Mouse (Mus musculus) embryo, embryonic 9.5 days (tissue): ENCODE measurements around the gene Ndufs7.
A peak's percentile ranks its signal among the peaks of the same experiment; 100 is the strongest.

Source experiments
- DNase-seq: peaks from one replicate; pipeline ENCODE4 v3.0.0-alpha.2; 2017; ENCODE audit errors: extremely low spot score

Gene Ndufs7

DNA sequence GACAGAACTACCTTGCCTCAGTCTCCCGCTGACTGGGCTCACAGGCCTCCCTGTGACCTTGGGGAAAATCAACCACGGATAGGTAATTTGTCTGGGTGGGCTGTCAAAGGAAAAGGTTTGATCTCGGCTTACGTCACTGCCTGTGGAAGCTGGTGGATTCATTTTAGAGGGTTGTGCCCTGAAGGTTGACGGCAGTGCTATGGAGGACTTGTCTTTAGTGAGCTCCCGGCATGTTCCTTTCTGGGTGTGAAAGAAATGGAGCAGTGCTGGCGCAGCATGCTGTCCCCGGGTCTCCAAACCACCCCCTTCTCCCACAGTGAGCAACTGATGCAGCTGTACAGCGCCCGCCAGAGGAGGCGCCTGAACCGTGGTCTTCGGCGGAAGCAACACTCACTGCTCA is 44.4 kb downstream of the Ndufs7 start:
- DNase-seq, result no peak

DNA sequence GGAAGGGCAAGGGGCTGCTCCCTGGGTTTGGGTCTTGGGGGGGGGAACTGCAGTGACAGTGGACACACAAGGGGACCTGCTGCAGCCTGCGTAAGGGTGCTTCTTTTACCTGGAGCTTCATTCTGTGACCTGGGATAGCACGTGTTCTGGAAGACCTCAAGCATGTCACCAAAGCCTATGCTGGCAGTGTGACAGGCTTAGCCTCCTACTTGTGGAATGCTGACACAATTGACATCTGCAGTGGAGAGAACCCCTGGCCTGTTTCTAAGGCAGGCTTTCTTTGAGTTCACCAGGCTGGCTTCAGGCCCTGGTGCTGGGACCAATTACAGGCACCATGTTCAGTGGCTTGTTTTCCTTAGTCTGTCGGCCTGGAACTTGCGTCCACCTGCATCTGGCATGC is 45.4 kb downstream of the Ndufs7 start:
- DNase-seq, result no peak

DNA sequence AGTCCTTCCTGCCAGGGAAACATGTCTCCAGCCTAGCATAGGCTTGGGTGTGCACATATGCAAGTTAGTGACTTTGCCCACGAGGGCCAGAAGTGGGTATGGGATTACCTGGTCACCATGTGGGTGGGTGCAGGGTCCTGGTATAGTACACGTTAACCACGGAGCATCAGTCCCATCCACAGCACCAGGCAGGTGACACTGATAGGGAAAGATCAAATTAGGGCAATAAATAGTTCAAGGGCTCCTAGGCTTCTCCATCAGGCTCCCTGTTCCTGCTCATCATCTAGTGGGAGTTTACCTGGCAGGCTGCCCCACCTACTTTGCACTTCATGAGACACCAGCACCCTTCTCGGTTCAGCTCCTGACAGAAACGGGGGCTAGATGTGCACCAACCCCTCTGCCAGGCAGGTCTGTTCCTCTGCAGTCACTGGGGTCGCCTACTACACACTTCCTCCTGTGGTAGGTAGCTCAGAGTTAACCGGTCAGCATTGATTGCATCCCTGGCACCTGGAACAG is 45.9 kb downstream of the Ndufs7 start:
- DNase-seq, result no peak

DNA sequence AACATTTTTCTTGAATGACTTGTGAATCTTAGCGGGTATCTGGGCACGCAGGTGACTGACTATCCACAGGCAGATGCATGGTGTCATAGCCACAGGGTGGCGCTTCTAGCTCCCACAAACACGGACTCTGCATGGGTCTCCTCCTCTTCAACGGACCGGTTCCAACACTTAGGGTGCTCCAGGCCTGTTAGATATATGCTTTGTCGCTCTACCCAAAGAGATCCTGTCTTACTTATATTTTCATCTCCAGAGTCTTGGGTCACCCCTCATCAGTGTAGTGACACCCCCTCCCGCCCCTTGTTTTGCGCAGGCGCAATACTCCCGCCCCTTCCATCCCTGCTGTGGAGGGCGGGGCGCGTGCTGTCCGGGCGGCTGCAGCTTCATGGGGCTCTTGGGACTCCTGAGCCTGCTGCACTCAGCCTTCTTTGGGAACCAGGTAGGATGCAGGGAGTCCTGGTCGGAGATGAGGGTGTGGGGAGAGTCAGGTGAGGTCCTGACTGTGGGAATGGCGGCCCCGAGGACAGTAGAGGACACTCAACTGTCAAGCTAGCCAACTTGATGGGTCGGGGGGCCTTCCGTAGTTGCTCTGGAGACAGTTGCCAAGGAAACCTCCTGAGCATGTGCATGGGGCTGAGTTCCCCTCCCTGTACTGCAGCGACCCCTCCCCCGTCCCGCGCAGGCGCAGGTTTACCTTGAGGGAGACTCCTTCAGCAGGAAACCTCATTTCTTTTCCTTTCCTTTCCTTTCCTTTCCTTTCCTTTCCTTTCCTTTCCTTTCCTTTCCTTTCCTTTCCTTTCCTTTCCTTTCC is 46.9 kb downstream of the Ndufs7 start, which contains the start of gene Apc2:
TSS of gene Apc2 (plus strand) at position 360 of the 808 bp plus-strand sequence.
- DNase-seq, result peak; percentile 85

DNA sequence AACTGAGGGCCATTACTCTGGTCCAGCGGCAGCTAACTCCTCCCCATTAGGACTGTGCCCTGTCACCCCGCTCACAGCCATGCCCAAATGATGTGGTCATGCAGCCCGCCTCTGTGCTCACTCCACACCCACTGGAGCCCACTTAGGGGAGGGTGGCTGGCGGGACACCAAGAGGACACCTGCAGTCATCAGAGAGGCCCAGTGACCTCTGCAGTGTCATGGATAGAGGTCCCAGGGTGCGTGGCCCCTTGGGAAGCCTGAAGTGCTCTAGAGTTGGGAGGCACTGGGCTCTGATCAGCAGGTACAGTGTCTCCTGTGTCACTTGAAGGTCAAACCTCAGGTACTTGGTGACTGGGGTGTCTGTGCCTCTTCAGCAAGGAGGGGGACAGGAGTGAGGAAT is 47.9 kb downstream of the Ndufs7 start:
- no peak for DNase-seq

DNA sequence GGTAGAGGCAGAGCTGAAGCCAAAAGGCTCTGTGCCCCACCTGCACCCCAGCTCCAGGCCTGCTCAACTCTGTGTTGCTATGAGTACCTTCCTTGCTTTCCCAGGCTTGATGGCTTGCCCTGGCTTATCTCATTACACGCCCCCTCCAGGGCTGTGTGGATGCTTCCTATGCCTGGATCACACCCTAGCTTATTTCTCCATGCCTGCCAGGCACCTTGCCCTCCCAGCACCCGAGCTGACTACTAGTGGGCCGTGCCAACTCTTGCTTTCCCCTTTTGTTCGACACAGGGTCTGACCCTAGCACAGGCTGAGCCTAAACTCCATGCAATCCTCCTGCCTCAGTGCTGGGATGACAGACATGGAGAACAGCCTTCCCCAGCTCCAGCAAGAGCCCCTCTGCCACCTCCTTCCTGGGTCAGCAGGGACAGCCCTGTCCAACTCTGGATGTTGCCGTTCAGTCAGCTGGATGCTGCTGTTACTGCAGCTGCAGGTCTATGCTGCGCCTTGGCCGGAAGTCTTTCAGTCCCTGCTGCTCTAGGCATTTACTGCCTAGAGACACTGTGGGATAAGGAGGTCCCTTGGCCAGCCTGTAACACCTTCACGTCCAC is 48.7 kb downstream of the Ndufs7 start:
- DNase-seq, result no peak

DNA sequence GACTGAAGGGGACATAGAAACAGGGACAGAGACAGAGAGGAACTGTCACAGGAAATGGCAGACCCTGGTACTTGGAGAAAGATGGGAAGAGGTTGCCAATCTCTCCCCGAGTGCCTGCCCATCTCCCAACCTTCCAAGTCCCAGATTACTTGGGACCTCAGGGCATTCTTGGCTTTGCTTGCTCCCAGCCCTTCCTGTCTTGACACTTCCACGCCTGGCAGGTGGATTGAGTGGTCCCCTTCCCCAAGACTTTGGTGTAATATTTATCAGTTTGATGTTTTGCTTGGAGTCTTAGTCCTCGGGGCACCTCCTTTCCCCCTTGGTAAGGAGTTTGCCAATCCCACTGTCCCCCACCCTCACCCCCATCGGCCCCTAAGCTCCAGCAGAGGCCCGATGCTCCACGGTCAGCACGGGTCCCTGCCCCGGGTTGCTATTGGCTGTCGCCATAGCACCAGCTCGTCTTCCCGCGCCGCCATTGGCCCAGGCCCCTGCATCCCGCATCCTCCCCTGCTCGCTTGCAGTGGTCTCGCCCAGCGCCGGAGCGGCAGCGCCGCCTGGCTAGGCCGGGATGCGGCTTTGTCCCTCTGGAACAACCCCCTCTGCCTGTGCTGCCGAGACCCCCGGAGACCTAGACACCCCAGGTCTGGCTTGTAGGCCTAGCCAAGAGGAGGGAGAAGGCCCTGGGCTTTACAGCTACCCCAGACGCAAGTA is 49.8 kb downstream of the Ndufs7 start:
- peak; percentile 83 for DNase-seq

DNA sequence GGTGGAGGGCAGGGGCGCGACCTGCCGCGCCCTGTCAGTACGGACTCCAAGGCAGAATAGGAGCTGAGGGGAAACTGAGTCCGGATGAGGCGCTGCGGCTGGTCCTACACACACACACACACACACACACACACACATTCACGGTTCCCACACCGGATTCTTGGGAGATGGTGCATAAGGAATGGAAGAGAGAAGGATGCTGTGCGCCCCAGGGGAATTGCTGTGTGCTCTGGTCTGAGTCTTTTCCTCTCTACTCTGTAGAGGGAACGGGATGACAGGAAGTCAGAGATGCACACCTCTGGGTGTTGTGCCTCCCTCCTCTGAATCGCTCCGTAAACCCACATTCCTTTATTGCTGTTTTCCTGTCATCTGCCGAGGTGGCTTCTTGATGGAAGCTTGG is 50.4 kb downstream of the Ndufs7 start:
- no peak for DNase-seq

DNA sequence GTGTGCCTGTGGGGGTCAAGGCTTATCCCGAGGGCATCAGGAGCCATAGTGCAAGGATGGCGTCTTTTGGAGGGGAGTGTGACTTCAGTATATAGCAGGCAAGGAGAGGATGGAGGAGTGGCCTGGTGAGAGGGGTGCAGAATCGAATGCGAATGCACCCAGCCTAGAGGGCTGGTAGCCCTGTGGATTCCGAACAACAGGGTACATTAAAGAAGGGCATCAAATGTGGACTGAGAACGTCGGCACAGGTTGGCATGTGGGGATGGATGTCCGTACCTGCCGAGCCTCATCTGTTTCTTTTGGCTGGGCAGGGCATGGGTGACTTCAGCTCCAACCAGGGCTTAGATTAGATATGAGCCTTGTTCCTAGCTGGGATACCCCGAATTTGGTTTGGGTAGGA is 50.9 kb downstream of the Ndufs7 start:
- DNase-seq, result no peak

DNA sequence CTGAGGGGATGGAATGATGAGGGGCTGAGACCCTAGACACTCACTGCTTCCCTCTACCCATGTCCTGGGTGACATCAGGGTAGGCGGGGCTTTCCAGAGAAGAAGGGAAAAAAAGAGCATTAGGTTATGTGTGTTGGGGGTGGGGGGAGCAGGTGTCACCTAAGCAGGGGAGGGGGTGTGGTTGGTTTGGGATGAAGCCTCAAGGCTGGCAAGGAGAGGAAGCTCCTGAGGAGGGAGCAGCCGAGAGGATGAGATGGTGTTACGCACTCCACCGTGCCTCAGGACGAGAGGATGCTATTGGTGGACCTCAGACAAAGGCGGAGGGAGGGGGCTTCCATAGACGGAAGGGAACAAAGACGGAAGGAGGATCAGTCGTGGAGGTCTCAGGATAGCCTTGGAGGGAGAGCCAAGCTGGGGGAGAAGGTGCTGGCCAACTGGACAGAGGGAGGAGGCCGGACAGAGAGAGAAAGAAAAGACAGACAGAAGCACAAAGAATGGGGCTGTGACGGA is 51.8 kb downstream of the Ndufs7 start:
- no peak for DNase-seq

DNA sequence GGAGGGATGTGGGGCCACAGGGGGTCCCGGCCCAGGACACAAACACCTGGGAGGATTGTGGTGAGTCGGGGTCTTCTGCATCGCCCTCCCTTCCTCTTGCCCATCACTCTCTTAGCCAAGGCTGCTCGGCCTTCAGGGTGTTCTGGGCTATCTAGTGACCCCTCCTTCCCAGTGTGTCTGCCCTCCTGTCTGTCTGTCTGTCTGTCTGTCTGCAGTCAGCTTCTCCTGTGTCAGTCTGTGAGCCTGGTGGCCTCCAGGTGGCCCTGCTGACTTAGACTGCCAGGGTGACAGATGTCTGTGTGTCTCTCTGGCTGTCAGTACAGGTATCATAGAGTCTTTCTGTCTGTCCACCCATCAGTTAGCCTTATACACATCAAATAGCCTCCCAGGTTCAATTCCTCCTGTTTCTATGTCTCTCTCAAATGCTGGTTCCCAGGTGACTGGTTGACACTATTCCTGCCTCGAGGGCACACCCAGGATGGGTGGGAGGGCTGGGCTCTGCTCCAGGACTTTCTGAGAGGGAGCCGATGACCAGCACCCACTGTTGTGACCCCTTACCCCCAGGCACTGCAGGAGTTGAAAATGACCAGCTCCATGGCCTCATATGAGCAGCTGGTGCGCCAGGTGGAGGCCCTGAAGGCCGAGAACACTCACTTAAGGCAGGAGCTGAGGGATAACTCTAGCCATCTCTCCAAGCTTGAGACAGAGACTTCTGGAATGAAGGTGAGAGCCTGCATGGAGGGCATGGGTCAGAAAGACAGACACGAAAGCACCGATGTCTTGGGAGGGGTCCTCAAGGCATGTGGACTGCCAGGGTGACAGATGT is 52.5 kb downstream of the Ndufs7 start:
- DNase-seq, result no peak

DNA sequence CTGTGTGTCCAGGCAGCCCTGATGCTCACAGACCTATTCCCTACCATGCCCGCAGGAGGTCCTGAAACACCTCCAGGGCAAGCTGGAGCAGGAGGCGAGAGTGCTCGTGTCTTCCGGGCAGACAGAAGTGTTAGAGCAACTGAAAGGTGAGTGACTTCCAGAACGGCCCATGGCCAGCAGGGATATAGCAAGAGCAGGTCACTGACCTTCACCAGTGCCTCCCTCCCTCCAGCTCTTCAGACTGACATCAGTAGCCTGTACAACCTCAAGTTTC is 53.1 kb downstream of the Ndufs7 start:
- no peak for DNase-seq

DNA sequence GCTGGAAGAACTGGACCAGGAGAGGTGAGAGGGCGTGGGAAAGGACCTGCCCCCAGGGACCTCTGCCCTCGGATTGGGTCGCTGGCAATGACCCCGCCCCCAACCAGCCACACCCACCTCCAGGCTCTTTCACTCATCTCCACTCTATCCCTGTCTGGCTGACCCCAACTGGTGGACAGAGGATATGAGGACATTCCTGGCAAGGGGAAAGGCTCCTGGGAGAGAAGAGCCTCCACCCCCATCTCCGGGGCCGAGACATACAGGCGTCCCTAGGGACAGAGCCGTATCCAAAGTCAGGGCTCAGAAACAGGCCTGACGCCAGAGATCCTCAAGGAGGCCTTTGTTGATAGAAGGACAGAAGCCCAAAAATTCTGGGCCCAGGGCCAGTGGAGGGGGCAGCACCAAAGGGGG is 53.6 kb downstream of the Ndufs7 start:
- DNase-seq, result peak; percentile 82

DNA sequence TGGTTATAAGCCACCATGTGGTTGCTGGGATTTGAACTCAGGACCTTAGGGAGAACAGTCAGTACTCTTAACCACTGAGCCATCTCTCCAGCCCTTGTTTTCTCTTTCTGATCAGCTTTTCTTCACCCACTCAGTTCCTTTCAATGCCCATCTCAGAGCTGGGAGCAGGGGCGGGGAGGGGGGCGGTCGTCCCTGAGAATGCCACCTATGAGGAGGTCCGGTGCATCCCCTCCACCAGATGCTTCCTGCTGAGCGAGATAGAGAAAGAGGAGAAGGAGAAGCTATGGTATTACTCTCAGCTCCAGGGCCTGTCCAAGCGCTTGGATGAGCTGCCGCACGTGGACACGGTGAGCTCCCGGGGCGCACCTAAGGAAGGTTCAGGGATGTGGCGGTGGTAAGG is 55.5 kb downstream of the Ndufs7 start:
- no peak for DNase-seq

DNA sequence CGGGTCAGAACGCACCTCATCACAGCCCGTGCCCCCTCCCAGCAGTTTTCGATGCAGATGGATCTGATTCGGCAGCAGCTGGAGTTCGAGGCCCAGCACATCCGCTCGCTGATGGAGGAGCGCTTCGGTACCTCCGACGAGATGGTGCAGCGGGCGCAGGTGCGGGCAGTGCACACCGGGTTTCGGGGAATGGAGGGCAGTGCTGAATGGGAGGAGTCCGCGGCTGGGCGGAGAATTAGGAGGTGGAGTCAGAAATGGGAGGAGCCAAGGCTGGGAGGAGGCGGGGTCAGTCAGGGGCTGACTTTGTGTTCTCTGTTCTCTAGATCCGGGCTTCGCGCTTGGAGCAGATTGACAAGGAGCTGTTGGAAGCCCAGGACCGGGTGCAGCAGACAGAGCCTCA is 55.9 kb downstream of the Ndufs7 start:
- DNase-seq, result no peak
